ENCODE assay signal across 9 mouse cellular contexts in the genomic region with DNA sequence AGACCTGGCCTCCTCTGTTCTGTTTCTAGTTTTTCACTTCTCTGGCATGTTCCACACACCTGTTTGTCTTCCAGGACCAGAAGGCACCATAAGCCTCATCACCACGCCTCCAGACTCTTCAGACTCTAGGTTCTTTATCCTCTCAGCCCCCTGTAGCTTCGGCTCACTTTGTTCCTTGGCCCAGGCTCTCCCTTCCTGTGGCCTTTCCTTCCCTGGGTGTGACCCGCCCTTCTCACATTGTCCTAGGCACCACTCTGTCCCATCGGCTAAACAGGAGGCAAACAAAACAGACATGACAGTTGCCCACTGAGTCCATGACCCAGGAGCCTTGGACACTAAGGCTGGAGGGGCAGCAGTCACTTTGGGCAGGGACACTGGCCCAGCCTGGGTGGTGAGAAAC. TPM values are rescaled to one million over a fixed set of nuclear protein-coding genes. Genes with fewer than 3 reads are reported as not detected.
A peak's percentile ranks its signal among the peaks of the same experiment; 100 is the strongest.
DNase-seq lines count a peak whose midpoint lies in the region; ATAC-seq and TF ChIP-seq lines count a peak whose summit lies in the region.
"Had no signal": no experiment of that assay in that cellular context is flagged by ENCODE, and none has a peak within 500 bp of the region (broad histone marks: within the 10 kb centered on the region; RNA-seq: fewer than 3 reads in every experiment).

No protein-coding gene starts in this region.

- H3K27me3 ChIP-seq in liver, embryonic 15.5 days = no peaks in the 10 kb centered on the region
- H3K27me3 ChIP-seq in liver, embryonic 11.5 days (replicated peaks; ENCODE audit: control insufficient read depth, insufficient read depth, low read length) = no peaks in the 10 kb centered on the region
- no peaks in the 10 kb centered on the region for H3K27me3 ChIP-seq in heart, embryonic 12.5 days (replicated peaks)
- H3K27me3 ChIP-seq in lung, postnatal 0 days (replicated peaks; ENCODE audit: insufficient read depth, low read length) = no peaks in the 10 kb centered on the region

- intact Hi-C loops in heart, postnatal 36 days (cut with DNase I) = no loop called here
- intact Hi-C loops in left cerebral cortex, postnatal 10 days (cut with DNase I) = no loop called here

- H3K4me2 ChIP-seq in liver, embryonic 15.5 days = no peak overlapping the region
- H3K4me2 ChIP-seq in liver, embryonic 11.5 days = no peak overlapping the region
- H3K4me2 ChIP-seq in heart, embryonic 12.5 days = no peak overlapping the region
- no peak overlapping the region for H3K4me2 ChIP-seq in lung, postnatal 0 days (replicated peaks; ENCODE audit: low read depth, low read length)

- no peak for TF ChIP-seq CTCF in lung, postnatal 0 days (IDR thresholded peaks at IDR 0.05)

- no peak overlapping the region for H3K9ac ChIP-seq in liver, embryonic 15.5 days
- no peak overlapping the region for H3K9ac ChIP-seq in liver, embryonic 11.5 days (ENCODE audit: low read depth, low read length)
- H3K9ac ChIP-seq in heart, embryonic 12.5 days = no peak overlapping the region
- H3K9ac ChIP-seq in lung, postnatal 0 days (replicated peaks; ENCODE audit: low read depth) = no peak overlapping the region

- no peaks in the 10 kb centered on the region for H3K9me3 ChIP-seq in liver, embryonic 15.5 days (replicated peaks)
- no peaks in the 10 kb centered on the region for H3K9me3 ChIP-seq in liver, embryonic 11.5 days (ENCODE audit: control insufficient read depth, low read length)
- H3K9me3 ChIP-seq in heart, embryonic 12.5 days (replicated peaks) = no peaks in the 10 kb centered on the region
- H3K9me3 ChIP-seq in lung, postnatal 0 days (ENCODE audit: low read length) = no peaks in the 10 kb centered on the region

- peak; percentile 72 for TF ChIP-seq EP300 in lung, postnatal 0 days (IDR thresholded peaks at IDR 0.05)

- WGBS in liver, embryonic 15.5 days (ENCODE audit: insufficient replicate concordance) = 69% methylated on average over 4 of the region's 4 CpGs
- 73% methylated on average over 4 of the region's 4 CpGs for WGBS in liver, embryonic 11.5 days
- 65% methylated on average over 4 of the region's 4 CpGs for WGBS in heart, embryonic 12.5 days
- 65% methylated on average over 4 of the region's 4 CpGs for WGBS in lung, postnatal 0 days

- H3K27ac ChIP-seq in liver, embryonic 15.5 days (replicated peaks) = peak overlapping the region; percentile 76
- H3K27ac ChIP-seq in liver, embryonic 11.5 days (ENCODE audit: low read depth, low read length) = no peak overlapping the region
- peak overlapping the region; percentile 80 for H3K27ac ChIP-seq in heart, embryonic 12.5 days (ENCODE audit: poor library complexity, severe bottlenecking)
- H3K27ac ChIP-seq in lung, postnatal 0 days (ENCODE audit: low read length) = peak overlapping the region; percentile 82

- H3K4me1 ChIP-seq in liver, embryonic 15.5 days (replicated peaks) = peaks cover 58% of the 10 kb centered on the region
- H3K4me1 ChIP-seq in liver, embryonic 11.5 days (replicated peaks; ENCODE audit: control insufficient read depth, insufficient read depth, low read length) = peaks cover 50% of the 10 kb centered on the region
- H3K4me1 ChIP-seq in heart, embryonic 12.5 days (replicated peaks) = peaks cover 89% of the 10 kb centered on the region
- H3K4me1 ChIP-seq in lung, postnatal 0 days (ENCODE audit: insufficient read depth, low read depth, low read length) = peaks cover 29% of the 10 kb centered on the region

- no peak for ATAC-seq in liver, embryonic 15.5 days (ENCODE audit: insufficient read depth)
- no peak for ATAC-seq in liver, embryonic 11.5 days (replicated peaks; ENCODE audit: low FRiP score)
- ATAC-seq in heart, embryonic 12.5 days (ENCODE audit: insufficient number of reproducible peaks, low FRiP score) = no peak
- peak; percentile 40 for ATAC-seq in lung, postnatal 0 days

- DNase-seq in heart, adult 11 months = peak; percentile 98
- DNase-seq in heart, postnatal 36 days = no peak
- no peak for DNase-seq in liver, embryonic 11.5 days (ENCODE audit: low spot score)
- DNase-seq in lung, postnatal 0 days (ENCODE audit: low spot score) = peak; percentile 36
- no peak for DNase-seq in left cerebral cortex, postnatal 10 days (ENCODE audit: extremely low spot score in 1 of 2, low spot score in 2 of 2)
- no peak for DNase-seq in layer of hippocampus, adult 9-10 months (ENCODE audit: low spot score)
- DNase-seq: cerebellum, adult 11 months had no signal

- no peak overlapping the region for H3K4me3 ChIP-seq in liver, embryonic 15.5 days (replicated peaks)
- H3K4me3 ChIP-seq in liver, embryonic 11.5 days (ENCODE audit: low read depth, low read length) = no peak overlapping the region
- no peak overlapping the region for H3K4me3 ChIP-seq in heart, embryonic 12.5 days
- H3K4me3 ChIP-seq in lung, postnatal 0 days (ENCODE audit: low read depth, low read length) = no peak overlapping the region

- no peaks in the 10 kb centered on the region for H3K36me3 ChIP-seq in liver, embryonic 15.5 days (replicated peaks)
- peaks cover 3% of the 10 kb centered on the region for H3K36me3 ChIP-seq in liver, embryonic 11.5 days (ENCODE audit: control insufficient read depth, insufficient read depth, low read length)
- peaks cover 21% of the 10 kb centered on the region for H3K36me3 ChIP-seq in heart, embryonic 12.5 days
- H3K36me3 ChIP-seq in lung, postnatal 0 days (ENCODE audit: insufficient read depth, low read length) = no peaks in the 10 kb centered on the region

RNA-seq across cellular contexts. Expression of a gene that starts 17.2 kb away (rescaled TPM):
- 10 to 100 TPM; 58.7 to 79.0 TPM for total RNA-seq in heart, postnatal 36 days (2021)
- 24.1 and 26.1 TPM in 2 replicates for polyA plus RNA-seq in liver, embryonic 15.5 days (2015; fragmentation: Nextera tagmentation; extraction: Ambion mirVana)
- polyA plus RNA-seq in liver, embryonic 11.5 days (2014; fragmentation: Nextera tagmentation; extraction: Ambion mirVana) = 49.5 and 51.4 TPM in 2 replicates
- 119 and 123 TPM in 2 replicates for polyA plus RNA-seq in heart, embryonic 12.5 days (2016; fragmentation: Nextera tagmentation; extraction: Ambion mirVana)
- 135 and 149 TPM in 2 replicates for polyA plus RNA-seq in lung, postnatal 0 days (2015; fragmentation: Nextera tagmentation; extraction: Ambion mirVana)
- 10 to 100 TPM; 59.9 to 64.6 TPM for total RNA-seq in left cerebral cortex, postnatal 10 days (2021)

Comparison
In these comparisons a context has a peak if more than half of its experiments do, and no peak if none do; other contexts are left out.
1. DNase-seq: peak in heart, adult 11 months (single experiment) and lung, postnatal 0 days (single experiment); none in heart, postnatal 36 days (0 of 2), liver, embryonic 11.5 days (single experiment), left cerebral cortex, postnatal 10 days (0 of 2) and layer of hippocampus, adult 9-10 months (single experiment).